Mouse (Mus musculus): ENCODE results near the gene Usf1.

DNA sequence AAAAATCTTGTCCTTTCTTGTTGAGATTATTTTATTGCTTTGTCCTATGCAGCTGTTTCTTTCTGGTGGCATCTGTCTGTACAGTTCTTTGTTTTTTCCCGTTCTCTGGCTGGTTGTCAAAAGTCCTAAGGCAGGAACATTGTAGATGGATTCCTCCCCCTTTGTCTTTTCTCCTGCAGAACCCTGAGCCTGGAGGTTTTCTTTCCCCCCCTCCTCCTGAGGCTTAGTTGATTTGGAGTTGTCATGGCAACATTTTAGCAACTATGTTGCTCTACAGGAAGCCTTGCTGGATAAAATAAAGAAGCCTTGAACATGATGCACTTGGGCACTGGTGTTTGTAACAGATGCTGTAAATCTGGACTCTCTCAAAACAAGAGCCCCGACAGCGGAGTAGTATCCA, 1.3 kb downstream of the Usf1 start:
- no peak for TF ChIP-seq CTCF (IDR thresholded peaks at IDR 0.05; ENCODE audit: insufficient read depth, low read depth, low read length)
- no peak for TF ChIP-seq POLR2A (IDR thresholded peaks at IDR 0.05; ENCODE audit: insufficient read depth, low read depth, low read length)

All from olfactory bulb, adult 2 months (tissue).